Mouse (Mus musculus): Measurements from ENCODE around the gene Slc35b2. TPM values are rescaled to one million over a fixed set of nuclear protein-coding genes. Genes with fewer than 3 reads are reported as not detected.

Gene Slc35b2
- polyA plus RNA-seq (2012), result 34.0 and 66.2 TPM in 2 replicates

DNA sequence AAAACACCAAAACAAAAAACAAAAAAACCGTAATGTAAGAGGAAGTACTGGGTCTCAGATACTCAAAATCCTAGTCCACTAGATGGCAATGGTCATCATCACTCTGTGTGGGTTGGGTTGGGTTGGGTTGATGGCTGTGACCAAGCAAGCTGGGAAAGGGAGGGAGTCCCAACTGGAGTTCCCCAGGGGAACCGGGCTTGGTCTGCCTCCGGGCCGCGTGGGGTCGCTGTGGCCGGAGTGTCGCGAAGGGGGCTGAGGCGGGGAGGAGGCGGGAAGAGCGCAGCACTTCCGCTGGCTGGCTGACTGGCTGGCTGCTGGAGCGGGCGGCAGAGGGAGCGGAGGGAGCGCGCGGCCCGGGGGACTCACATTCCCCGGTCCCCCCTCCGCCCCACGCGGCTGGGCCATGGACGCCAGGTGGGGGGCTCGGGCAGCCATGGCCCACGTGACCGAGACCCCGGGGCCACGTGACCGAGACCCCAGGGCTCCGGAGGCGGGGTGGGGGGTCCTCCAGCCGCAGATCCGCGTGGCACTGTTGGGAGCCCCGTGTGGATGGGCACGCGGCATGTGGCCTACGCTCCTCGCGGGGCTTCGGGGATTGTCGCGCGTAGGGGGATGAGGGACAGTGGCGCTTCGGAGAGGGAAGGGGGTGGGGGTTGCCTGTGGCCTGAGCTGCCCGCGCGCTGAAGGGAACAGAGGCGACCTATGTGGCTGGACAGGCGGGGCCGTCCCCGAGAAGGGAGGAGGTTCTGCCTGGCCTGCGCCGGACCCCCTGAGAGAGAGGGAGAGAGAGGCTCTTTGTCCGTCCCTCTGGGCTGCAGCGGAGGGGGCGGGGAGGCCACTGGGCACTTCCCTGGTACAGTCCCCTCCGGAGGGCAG lies at the start of gene Slc35b2:
Gene Slc35b2, plus strand, starts transcription at position 220 of the 876 bp plus-strand sequence.
- TF ChIP-seq GATA1 (IDR thresholded peaks at IDR 0.05; ENCODE audit: low read length), result no peak

DNA sequence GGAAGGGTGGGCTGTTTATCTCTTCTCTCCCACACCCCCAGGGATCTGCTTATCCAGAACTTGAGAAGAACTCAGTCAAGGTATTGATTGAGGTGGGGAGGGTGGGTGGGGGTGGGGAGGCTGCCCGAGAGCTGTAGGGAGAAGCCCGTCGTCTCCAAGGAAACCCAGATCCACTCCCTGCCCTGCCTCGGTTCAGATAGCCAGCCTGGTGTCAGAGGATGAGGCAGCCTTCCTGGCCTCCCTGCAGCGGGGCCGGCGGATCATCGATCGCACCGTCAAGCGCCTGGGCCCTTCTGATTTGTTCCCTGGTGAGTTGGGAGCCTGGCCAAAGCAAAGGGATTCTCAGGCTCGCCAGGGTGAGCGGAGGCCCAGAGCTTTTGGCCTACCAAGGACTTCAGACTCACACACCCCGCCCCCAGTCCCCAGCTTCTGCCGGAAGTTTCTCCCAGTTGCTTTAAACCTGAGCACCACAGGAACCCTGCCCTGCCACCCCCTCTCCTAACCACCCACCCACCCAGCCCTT lies 48.4 kb upstream of the Slc35b2 start:
- no peak for TF ChIP-seq GATA1 (IDR thresholded peaks at IDR 0.05; ENCODE audit: low read length)

DNA sequence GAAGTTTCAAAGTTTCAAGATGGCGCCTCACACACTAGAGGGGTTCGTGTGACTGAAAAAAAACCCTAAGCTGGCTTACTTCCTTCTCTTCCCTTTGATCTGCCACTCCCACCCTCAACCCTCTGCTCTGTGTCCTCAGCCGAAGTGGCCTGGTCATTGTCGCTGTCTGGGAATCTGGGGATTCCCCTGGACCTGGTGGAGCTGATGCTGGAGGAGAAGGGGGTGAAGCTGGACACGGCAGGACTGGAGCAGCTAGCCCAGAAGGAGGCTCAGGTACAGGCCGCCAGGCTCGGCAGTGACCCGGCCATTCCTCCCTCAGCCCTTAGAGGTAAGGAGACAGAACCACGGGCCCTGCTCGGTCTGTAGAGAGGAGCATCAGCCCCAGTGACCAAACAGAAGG lies 47.9 kb upstream of the Slc35b2 start:
- TF ChIP-seq GATA1 (IDR thresholded peaks at IDR 0.05; ENCODE audit: low read length), result no peak

DNA sequence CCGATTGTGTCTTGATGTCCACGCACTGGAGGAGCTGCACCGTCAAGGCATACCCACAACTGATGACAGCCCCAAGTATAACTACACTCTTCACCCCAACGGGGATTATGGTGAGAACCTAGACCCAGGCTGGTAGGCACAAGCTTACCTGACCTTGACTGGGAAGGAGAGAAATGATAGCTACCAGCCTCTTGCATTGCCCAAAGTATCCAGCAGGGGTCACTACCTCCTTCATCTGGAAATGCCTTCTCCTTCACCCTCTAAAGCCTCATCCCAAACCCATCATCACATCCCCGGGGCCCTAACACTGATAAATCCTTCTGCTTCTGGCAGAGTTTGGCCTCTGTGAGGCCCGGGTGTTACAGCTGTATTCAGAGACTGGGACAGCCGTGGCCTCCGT lies 47.2 kb upstream of the Slc35b2 start:
- TF ChIP-seq GATA1 (IDR thresholded peaks at IDR 0.05; ENCODE audit: low read length), result no peak

DNA sequence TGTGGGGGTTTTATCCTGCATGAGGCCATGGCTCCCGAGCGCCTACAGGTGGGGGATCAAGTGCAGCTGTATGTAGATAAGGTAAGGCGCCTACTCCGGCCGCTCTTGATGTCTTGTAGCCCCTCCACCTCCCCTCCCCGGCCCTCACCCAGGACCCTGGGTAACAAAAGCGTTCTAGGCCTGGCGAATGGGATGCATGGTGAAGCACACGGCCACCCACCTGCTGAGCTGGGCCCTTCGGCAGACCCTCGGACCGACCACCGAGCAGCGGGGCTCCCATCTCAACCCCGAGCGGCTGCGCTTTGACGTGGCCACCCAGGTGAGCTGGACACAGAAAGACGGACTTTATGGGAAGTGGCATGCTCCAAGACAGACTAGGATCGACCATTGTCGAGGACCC lies 46.5 kb upstream of the Slc35b2 start:
- no peak for TF ChIP-seq GATA1 (IDR thresholded peaks at IDR 0.05; ENCODE audit: low read length)

DNA sequence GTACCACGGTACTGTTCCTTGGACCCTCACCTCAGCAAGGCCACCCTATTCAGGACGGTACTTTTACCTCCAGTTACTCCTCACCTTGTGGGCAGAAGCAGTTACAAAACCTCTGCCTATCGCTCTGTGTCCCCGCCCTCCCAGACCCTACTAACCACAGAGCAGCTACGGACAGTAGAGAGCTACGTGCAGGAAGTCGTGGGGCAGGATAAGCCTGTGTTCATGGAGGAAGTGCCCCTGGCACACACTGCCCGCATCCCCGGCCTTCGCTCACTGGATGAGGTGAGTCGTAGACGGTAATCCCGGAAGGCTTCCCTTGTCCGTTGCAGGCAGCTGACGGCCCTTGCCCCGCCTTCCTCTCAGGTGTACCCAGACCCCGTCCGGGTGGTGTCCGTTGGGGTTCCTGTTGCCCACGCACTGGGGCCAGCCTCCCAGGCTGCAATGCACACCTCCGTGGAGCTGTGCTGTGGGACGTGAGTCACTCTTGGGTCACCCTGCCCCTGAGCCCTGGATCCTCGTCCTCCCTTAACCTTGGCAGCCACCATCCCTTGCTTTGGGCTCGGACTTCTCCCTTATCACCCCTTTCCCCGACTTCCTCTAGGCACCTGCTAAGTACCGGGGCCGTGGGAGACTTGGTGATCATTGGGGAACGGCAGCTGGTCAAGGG lies 46.0 kb upstream of the Slc35b2 start:
- no peak for TF ChIP-seq GATA1 (IDR thresholded peaks at IDR 0.05; ENCODE audit: low read length)

DNA sequence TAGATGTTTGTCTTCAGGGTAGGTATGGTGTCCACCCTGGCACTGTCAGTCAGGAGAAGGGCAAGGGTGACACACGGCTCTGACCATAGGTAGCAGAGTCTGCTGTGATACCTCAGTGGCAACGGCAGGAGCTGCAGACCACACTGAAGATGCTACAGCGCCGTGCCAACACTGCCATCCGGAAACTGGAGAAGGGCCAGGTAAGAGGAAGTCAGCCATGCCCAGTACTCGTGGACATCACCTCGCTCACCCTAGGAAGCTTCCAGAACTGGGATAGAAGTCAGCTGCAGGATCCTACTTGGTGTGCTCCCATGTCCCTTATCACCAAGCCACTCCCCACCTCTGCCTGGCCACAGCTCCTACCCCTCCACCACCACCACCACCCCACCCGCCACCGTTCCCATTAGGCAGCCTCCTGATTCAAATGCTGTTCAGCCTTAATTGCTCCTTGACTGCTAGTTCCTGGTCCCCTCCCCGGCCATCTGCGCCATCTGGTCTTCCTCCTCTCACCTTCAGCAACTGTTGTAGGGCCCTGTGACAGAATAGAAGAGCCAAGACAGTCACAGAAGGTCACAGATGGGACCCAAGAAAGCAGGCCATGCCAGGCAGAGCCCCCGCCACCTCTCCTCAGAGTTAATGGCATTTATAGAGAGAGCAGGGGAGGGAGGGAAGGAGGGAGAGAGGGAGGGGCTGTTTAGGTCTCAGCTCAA lies 44.8 kb upstream of the Slc35b2 start:
- no peak for TF ChIP-seq GATA1 (IDR thresholded peaks at IDR 0.05; ENCODE audit: low read length)

DNA sequence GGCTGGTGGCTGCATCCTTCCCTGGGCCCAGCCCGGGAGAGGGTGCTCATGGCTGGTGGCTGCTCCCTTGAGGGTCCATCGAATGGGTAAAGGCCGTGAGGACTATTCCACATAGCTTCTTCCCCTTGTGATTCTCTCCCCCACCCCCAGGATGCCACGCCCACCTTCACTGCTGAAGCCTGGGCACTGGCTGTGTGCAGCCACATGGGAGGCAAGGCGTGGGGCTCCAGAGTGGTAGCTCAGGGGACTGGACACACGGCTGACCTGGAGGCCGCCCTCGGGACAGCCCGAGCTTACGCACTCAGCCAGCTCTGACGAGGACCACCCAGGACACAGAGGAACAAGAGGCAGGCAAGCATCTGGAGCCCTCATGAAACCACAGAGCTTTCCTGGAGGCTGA lies 43.5 kb upstream of the Slc35b2 start:
- TF ChIP-seq GATA1 (IDR thresholded peaks at IDR 0.05; ENCODE audit: low read length), result no peak

DNA sequence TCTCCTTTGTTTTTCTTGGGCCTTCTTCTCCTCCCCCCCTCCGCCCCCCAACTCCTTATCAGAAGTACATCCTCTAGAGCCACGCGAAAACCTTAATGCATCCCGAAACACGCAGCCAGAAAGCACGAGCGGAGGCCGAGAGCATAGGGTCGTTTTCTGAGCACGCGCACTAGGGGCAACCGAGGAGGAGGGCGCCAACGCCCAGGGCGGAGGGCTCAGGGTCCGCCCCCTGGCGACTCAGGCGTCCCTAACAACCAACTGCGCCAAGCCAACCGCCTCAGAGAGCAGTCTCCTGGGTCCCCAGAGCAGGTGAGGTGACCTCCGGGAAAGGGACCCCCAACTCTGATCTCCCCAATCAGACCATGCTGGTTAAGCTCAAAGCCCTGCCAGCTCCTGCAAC lies 40.4 kb upstream of the Slc35b2 start, which contains the start of gene Tcte1:
Gene Tcte1, plus strand, starts transcription at position 172 of the 400 bp plus-strand sequence.
- TF ChIP-seq GATA1 (IDR thresholded peaks at IDR 0.05; ENCODE audit: low read length), result no peak

DNA sequence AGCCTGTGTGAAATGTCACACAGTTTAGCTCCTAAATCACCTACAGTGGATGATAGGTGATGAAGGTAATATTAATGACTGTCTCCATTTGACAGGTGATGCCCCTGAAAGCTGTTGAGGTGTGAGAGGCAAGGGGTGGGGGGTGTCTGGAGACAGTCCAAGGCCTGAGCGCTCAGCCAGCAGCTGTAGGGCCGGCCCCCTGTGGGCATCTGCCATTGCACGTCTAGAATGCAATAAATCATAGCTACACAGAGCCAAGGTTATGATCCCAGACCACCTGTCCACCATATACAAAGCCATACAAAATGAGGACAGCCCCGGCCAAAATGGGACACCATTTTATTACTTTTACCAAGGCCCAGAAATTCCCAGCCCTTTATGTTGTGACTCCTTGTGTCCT lies 38.7 kb upstream of the Slc35b2 start:
- no peak for TF ChIP-seq GATA1 (IDR thresholded peaks at IDR 0.05; ENCODE audit: low read length)

DNA sequence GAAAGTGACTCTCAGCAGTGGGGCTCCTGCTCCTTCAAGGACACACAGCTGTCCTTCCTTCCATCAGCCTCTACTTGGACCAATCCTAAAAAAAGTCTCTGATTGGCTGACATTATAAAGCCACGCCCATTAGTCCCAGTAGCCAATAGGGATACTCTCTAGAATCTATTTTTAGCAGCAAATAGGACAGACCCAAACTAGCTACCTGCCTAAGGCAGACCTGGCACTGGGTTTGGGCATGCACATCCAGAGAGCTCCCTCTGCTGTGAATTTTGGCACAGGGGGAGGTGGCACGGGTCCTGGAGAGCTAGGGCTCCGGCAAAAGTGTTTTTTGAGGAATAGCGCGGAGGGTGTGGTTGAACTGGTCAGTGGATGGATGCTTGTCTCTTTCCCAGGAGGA lies 37.1 kb upstream of the Slc35b2 start:
- TF ChIP-seq GATA1 (IDR thresholded peaks at IDR 0.05; ENCODE audit: low read length), result no peak

DNA sequence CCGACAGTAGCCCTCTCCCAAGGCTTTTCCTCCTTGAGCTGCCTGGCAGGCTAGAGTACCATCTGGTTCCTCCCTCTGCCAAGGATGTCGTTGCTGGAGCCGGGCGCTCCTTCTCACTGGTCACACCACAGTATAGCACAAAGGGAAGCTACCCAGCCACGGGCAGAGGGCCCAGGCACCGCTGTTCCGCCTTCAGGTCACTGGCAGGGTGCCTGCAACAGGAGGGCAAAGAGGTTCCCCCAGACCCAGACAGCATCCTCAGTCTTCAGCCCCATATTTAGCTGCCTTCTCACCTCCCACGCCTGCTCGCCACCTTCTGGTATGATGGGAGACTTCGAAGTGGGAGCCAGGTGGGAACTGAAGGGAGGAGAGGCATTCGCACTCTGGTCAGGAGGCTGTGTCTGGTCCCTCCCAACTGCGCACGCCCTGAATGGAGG lies 33.3 kb upstream of the Slc35b2 start:
- TF ChIP-seq GATA1 (IDR thresholded peaks at IDR 0.05; ENCODE audit: low read length), result no peak

DNA sequence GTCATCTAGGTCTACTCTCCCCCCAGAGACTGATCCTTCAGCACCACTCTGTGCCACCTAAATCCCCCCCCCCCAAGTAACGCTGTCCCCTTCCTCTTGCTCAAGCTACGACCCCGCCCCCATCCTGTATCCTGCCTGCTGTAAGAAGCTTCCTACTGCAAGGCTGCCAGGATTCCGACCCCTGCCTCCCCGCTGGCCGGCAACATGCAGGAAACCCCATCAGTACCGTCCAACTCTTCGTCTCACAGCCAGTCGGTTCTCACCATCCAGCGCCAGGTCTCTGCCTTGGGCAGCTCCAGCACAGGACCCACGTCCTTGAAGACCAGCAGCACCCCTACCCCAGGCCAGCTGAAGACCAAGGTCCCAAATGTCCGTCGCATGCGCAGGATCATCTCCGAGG lies 30.8 kb upstream of the Slc35b2 start:
- TF ChIP-seq GATA1 (IDR thresholded peaks at IDR 0.05; ENCODE audit: low read length), result no peak

DNA sequence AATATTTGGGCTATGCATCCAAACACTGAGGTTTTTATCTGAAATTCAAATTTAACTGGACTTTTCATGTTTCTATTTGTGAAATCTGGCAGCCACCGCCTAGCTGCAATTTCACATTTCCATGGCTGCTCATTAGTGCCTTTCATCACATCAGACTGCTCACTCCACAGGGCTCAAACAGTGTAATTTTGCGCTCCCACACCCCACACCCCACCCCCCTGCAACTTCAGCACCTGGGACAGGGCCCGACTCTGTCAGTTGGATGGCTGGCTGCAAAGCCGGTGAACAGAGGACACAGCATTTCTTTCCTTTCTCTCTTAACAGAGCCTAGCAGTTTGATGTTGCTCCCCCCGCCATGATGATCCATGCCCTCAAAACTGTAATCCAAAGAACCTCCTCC lies 27.4 kb upstream of the Slc35b2 start:
- TF ChIP-seq GATA1 (IDR thresholded peaks at IDR 0.05; ENCODE audit: low read length), result no peak

DNA sequence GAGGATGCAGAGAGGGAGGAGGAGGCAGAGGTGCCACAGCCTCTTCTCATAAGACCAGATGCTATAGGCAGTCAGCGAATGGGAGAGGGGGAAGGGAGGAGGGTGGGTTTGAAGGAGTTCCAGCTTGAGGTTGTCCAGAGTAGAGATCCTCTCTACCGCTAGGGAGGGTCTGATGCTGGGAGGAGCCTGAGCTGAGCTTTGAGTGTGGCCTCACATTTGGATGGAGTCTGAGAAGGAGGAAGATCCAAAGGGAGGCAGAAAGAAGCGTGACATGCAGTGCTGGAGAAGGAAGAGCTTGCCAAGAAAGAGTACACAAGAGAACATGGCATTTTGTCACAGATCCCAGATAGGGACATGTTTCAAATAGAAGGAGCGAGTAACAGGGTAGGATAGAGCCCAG lies 25.3 kb upstream of the Slc35b2 start:
- TF ChIP-seq GATA1 (IDR thresholded peaks at IDR 0.05; ENCODE audit: low read length), result no peak

DNA sequence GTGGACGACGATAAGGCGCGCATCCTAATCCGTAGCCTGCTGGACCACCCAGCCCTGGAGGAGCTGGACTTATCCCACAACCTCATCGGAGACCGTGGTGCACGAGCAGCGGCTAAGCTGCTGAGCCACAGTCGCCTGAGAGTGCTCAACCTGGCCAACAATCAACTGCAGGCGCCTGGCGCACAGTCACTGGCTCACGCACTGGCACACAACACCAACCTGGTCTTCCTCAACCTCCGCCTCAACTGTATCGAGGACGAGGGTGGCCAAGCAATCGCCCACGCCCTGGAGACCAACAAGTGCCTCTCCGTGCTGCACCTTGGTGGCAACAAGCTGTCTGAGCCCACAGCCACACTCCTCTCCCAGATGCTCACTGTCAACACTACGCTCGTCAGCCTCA lies 24.0 kb upstream of the Slc35b2 start:
- TF ChIP-seq GATA1 (IDR thresholded peaks at IDR 0.05; ENCODE audit: low read length), result no peak

Data from G1E-ER4 (cell line).